Comparison of ENCODE assay signal across 7 mouse cellular contexts in genomic region chr1:154723537-154724286, GRCm38 (mm10).
DNase-seq lines count a peak whose midpoint lies in the region; ATAC-seq and TF ChIP-seq lines count a peak whose summit lies in the region.

No protein-coding gene starts in this region.

- H3K4me3 ChIP-seq in stomach, embryonic 14.5 days (ENCODE audit: low read depth, low read length): no peak overlapping the region
- H3K4me3 ChIP-seq in stomach, postnatal 0 days (ENCODE audit: low read depth, low read length): no peak overlapping the region
- peak overlapping the region; percentile 44 for H3K4me3 ChIP-seq in midbrain, embryonic 12.5 days

- no peaks in the 10 kb centered on the region for H3K9me3 ChIP-seq in stomach, embryonic 14.5 days (ENCODE audit: control insufficient read depth, low read depth, low read length)
- no peaks in the 10 kb centered on the region for H3K9me3 ChIP-seq in stomach, postnatal 0 days (ENCODE audit: control insufficient read depth, low read length)
- no peaks in the 10 kb centered on the region for H3K9me3 ChIP-seq in midbrain, embryonic 12.5 days

- 5% methylated on average over 19 of the region's 19 CpGs for WGBS in stomach, embryonic 14.5 days
- 10% methylated on average over 19 of the region's 19 CpGs for WGBS in stomach, postnatal 0 days
- WGBS in midbrain, embryonic 12.5 days: under 1% methylated on average over 19 of the region's 19 CpGs

- no peak overlapping the region for H3K27ac ChIP-seq in stomach, embryonic 14.5 days (ENCODE audit: low read length)
- no peak overlapping the region for H3K27ac ChIP-seq in stomach, postnatal 0 days (replicated peaks)
- H3K27ac ChIP-seq in midbrain, embryonic 12.5 days (replicated peaks): peak overlapping the region; percentile 35; the same call in 1 of the 2 replicates

- peak overlapping the region; percentile 20; the same call in 1 of the 2 replicates for H3K4me2 ChIP-seq in stomach, embryonic 14.5 days (replicated peaks; ENCODE audit: low read depth, low read length)
- no peak overlapping the region for H3K4me2 ChIP-seq in stomach, postnatal 0 days (replicated peaks; ENCODE audit: low read depth)
- H3K4me2 ChIP-seq in midbrain, embryonic 12.5 days (replicated peaks): peak overlapping the region; percentile 88

- DNase-seq in stomach, postnatal 0 days (ENCODE audit: low spot score): no peak
- peak; percentile 24 for DNase-seq in heart, postnatal 4 days
- DNase-seq in spleen, postnatal 36 days (ENCODE audit: low spot score in 2 of 2): no peak
- DNase-seq in thymus, postnatal 4 days: no peak

- no peak overlapping the region for H3K9ac ChIP-seq in stomach, embryonic 14.5 days (replicated peaks; ENCODE audit: low read depth, low read length)
- H3K9ac ChIP-seq in stomach, postnatal 0 days (ENCODE audit: low read length): no peak overlapping the region
- H3K9ac ChIP-seq in midbrain, embryonic 12.5 days (replicated peaks): peak overlapping the region; percentile 51

- no peak for TF ChIP-seq EP300 in stomach, postnatal 0 days (optimal IDR thresholded peaks at IDR 0.05)

- peaks cover 38% of the 10 kb centered on the region for H3K27me3 ChIP-seq in stomach, embryonic 14.5 days (ENCODE audit: control insufficient read depth, insufficient read depth, low read length)
- H3K27me3 ChIP-seq in stomach, postnatal 0 days (ENCODE audit: control insufficient read depth, insufficient read depth, low read length): 0 out of 2 replicates have a peak, but pooled peaks cover 6% of the 10 kb centered on the region
- H3K27me3 ChIP-seq in midbrain, embryonic 12.5 days: peaks cover 67% of the 10 kb centered on the region

- ATAC-seq in stomach, embryonic 14.5 days (ENCODE audit: insufficient number of reproducible peaks, insufficient read depth, low FRiP score, low read depth): no peak
- ATAC-seq in stomach, postnatal 0 days (ENCODE audit: low FRiP score, low TSS enrichment): no peak
- peak; percentile 64 for ATAC-seq in midbrain, embryonic 12.5 days (ENCODE audit: low FRiP score, low read depth)
- ATAC-seq in megakaryocyte-erythroid progenitor cell, adult 5-6 weeks (replicated peaks; ENCODE audit: low FRiP score, low TSS enrichment, poor library complexity, severe bottlenecking): no peak

- TF ChIP-seq CTCF in stomach, postnatal 0 days (IDR thresholded peaks at IDR 0.05; ENCODE audit: low read depth): no peak

- H3K36me3 ChIP-seq in stomach, embryonic 14.5 days (ENCODE audit: control insufficient read depth, insufficient read depth, low read length): no peaks in the 10 kb centered on the region
- no peaks in the 10 kb centered on the region for H3K36me3 ChIP-seq in stomach, postnatal 0 days (ENCODE audit: control insufficient read depth, insufficient read depth, low read length)
- no peaks in the 10 kb centered on the region for H3K36me3 ChIP-seq in midbrain, embryonic 12.5 days

- H3K4me1 ChIP-seq in stomach, embryonic 14.5 days (ENCODE audit: control insufficient read depth, insufficient read depth, low read length): no peaks in the 10 kb centered on the region; the same call in 1 of the 2 replicates
- no peaks in the 10 kb centered on the region for H3K4me1 ChIP-seq in stomach, postnatal 0 days (replicated peaks; ENCODE audit: control insufficient read depth, insufficient read depth)
- H3K4me1 ChIP-seq in midbrain, embryonic 12.5 days: peaks cover 34% of the 10 kb centered on the region
